Mouse (Mus musculus): Measurements from ENCODE around the gene Itgb3bp.

DNA sequence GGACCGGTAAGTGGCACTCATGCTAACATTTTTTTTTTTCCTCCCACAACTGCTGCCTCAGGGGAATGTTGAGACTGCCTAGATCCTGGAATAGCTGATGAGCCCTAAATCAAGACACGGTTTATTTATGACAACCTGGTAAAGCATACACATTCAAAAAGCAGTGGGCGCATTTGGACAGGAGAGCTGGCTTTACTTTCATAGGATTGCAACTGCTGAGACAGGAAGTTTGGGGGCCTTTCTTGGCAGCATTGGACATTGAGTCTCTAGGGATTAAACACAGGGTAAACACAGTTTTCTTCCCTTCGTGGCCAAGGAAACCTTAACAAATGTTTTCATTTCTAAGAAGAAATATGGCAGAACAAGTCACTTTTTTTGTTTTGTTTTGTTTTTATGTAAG lies 40.5 kb upstream of the Itgb3bp start:
- TF ChIP-seq CTCF (IDR thresholded peaks at IDR 0.05) (no peak), EP300 (IDR thresholded peaks at IDR 0.05) (no peak)

Measured in lung, postnatal 0 days (tissue).